Mouse (Mus musculus) kidney, adult 8-10 months (tissue): ENCODE results near the gene 4930519G04Rik.
"Not testable (repeated sequence)": the region's sequence is repeated elsewhere in the genome, so short reads cannot be mapped to it uniquely, and the experiment has no call there.

Source experiments
- DNase-seq, 2 experiments: peaks; one replicate each; pipeline ENCODE4 v3.0.0; 2022

Gene 4930519G04Rik

DNA sequence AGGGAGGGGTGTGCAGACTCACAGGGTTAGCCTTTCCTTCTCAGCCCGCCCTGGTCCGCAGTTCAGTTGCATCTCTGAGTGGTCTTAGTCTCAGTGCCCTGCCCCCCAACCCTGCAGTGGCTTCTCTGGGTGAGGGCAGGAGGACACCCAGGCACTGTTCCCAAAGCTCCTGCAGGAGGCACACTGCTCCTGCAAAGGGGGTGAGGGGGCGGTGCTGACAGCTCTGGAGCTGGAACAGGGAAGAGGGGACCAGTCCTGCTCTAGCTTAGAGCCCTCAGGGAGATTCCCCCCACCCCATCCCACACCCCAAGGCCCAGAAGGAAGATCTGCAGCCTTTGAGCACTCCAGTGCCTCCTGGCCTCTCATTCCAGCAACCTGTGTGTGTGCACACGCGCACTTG lies 10.8 kb upstream of the 4930519G04Rik start:
- DNase-seq: no peak

GRCm38 (mm10) chr5:114844371-114844770 lies 9.1 kb upstream of the 4930519G04Rik start:
- not testable (repeated sequence) for DNase-seq

- no peak for DNase-seq
These were observed 1.8 kb upstream of the 4930519G04Rik start for GRCm38 (mm10) chr5:114851565-114852236.

DNA sequence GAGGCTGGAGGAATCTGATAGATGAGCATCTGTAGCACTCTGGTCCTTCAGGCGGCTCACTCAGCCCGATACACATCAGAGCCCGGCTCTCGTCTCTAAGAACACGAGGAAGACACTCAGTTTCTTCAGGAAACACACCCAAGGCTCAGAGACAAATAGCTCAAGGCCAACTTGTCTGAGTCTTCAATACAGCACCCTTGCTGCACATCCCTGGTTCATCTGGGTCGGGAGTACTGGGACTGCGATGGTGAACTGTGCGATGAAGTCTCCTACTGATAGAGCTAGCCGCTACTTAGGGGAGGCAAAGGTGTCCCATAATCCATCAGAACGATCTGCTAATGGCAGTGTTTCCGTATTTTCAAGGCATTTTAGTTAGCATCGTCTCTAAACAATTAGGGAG lies 5.1 kb downstream of the 4930519G04Rik start, which contains the start of gene Gm9936:
Gm9936 (minus strand) TSS at position 101 of the 400 bp plus-strand sequence.
- no peak for DNase-seq

DNA sequence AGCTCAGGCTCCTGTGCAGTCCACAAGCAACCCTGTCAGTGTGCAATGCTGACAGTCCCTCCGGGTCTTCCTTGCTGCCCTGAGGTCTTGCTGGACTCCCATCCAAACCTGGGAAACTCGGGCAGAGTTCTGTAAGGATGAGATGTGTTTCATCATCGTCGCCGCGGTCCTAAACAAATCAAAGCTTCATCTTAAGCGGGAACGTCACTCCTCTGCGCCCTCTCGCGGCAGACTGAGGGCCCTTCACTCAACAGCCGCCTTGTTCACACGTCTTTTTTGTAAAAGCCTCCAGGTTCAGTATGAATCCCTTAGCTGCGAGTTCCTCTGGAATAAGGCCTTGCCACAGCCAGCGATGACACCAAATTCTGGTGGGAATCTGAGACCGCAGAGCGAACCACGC lies 5.8 kb downstream of the 4930519G04Rik start:
- DNase-seq: peak; percentile 24 to 68

DNA sequence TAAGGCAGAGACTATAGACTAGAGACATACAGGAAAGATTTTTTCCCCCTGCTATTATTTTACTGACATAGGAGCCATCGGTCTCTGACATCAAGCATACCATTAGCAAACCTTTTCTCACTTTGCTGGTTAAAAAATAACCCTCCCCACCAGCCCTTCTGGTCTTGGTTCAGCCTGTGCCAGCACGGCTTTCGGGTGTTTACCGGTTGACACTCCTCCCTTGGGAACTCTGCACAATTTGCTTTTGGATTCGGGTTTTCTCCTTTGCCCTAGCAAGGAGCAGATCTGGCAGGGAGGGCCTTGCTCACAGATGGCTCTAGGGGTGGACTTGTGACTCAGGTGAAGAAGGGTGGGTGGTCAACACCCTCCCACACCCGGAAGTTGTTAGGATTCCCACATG lies 8.3 kb downstream of the 4930519G04Rik start:
- peak; percentile 37 to 49 for DNase-seq

DNA sequence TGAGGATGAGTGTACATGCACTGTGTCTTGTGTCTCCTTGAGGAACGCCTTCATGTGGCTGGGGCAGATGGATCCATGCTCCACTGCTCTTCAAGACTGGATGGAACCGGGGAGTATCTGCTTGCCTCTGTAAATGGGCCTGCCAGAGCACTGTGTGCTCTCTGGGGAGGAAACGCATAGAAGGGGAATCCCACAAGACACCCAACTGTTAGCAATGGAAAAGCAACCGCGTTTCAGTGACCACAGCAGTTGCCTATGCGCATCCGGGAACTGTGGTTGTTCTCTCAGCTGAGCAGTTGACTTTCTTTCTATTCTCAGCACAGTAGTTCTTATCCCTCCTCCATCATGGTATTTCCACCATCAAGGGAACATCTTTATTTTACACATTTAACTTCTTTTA lies 11.3 kb downstream of the 4930519G04Rik start:
- DNase-seq: no peak

- DNase-seq: no peak
These were observed 11.8 kb downstream of the 4930519G04Rik start for GRCm38 (mm10) chr5:114865279-114865678.

DNA sequence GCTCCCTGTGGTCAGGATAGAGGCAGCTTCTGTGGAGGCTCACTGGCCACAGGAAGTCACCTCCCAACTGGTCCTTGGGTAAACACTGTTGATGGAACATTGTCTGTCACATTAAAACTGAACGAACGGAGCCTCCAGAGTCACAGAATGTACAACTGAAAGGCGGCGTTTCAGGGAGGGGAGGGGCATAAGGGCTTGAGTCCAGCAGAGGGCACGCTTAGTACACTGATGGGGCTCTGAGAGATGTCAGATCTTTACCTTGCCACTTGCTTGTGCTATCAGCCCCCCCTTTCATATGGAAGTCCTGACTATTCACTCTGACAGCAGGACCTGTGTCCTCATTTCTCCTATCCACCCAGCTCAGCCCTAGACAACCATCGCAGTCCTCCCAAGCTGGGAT lies 22.4 kb downstream of the 4930519G04Rik start:
- peak; percentile 14 to 28 for DNase-seq

DNA sequence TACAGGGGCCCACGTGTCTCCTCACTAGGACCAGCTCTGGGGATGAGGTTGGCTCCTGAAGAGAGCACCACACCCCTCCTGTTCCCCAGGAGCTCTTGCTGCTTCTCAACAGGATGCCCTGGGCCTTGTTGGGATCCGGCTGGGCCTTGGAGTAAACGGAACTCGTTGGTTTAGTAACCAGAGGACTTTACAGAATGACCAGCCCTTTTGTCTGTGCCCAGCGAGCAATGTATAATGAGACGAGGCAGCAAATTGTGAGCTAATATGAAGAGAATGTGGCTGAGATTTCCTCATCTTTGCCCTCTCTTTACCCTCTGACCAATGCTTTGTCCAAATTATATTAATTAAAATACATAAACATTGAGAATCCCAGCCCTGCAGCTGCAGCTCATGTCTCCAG lies 22.9 kb downstream of the 4930519G04Rik start:
- no peak for DNase-seq

DNA sequence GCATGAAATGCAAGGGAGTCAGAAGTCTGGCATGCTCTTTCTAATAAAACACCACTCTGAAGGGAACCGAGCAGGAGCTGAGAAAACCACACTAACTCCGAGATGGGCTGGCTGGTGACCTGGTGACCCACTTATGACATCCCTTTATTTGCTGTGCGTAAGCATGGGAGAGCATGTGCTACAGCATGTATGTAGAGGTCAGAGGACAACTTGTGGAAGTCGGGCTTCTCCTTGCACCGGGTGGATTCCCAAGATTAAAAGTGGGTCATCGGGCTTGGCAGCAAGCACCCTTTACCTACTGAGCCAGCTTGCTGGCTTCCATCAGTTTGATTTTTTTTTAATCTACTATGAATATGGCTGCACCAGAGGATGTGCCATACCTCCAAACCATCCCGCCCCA lies 24.0 kb downstream of the 4930519G04Rik start:
- DNase-seq: no peak

- no peak for DNase-seq
These were observed 25.9 kb downstream of the 4930519G04Rik start for GRCm38 (mm10) chr5:114879399-114879798.

GRCm38 (mm10) chr5:114882319-114882718 lies 28.9 kb downstream of the 4930519G04Rik start:
- DNase-seq: not testable (repeated sequence)

DNA sequence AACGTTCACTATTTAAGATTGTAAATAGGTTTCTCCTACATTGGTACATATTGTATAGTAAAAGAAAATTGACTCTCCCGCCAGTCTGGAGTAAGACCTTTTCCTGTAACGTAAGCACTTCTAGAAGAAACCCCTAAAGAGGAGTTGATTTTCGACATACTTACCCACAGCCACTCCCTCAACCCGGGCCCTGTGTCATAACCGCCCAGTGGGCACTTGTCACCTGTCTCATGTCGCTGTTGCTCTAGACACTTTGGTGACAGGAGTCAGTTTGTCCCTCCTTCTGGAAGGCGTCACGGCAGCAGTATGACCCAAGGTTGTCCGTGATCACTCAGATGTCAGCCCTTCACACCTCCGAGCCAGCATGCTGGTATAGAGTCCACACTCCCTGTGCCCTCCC lies 29.6 kb downstream of the 4930519G04Rik start:
- DNase-seq: no peak

DNA sequence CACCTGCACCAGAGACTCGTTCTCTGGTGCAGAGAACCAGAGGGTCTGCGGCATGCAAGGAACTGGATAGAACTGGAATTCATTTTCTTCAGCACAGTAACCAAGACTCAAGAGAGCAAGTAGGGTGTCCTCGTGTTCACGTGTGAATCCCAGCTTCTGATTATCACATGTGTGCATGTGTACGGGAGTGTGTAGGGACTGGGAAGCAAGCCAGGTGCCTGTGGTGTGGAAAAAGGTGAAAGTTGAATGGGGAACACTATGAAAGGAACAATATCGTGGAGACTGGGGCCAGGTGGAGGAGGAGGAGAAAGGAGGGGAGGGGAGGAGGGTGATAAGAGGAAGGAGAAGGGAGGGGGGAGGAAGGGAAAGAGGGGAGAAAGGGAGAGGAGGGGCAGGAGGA lies 33.3 kb downstream of the 4930519G04Rik start:
- DNase-seq: no peak

GRCm38 (mm10) chr5:114888995-114889394 lies 35.5 kb downstream of the 4930519G04Rik start:
- no peak for DNase-seq

- DNase-seq: no peak
These were observed 42.1 kb downstream of the 4930519G04Rik start for GRCm38 (mm10) chr5:114895542-114895941.

- DNase-seq: peak in 1 of 2 experiments; percentile 6
These were observed 43.4 kb downstream of the 4930519G04Rik start, which contains the start of gene Oasl2 for GRCm38 (mm10) chr5:114896688-114897373. Gene Oasl2, plus strand, starts transcription at chr5:114896936.

- DNase-seq: peak; percentile 41 to 47
These were observed 43.9 kb downstream of the 4930519G04Rik start for GRCm38 (mm10) chr5:114897374-114897793.

DNA sequence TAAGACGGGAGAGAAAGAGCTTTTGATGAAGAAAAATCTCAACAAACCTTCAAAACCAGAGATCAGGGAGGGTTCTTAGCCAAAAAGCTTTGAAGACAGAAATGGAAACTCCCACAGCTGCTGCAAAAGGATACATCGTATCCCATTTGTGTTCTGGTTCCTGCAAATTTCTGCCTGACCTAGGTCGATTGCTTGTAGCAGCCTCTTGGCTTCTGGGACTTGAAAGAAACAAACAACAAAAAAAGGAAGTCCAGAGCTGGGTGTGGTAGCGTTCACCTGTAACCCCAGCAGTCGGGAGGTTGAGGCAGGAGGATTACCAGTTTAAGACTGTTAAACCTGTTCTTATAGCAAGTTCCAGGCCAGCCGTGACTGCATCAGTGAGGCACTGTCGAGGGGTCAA lies 45.4 kb downstream of the 4930519G04Rik start:
- DNase-seq: no peak

DNA sequence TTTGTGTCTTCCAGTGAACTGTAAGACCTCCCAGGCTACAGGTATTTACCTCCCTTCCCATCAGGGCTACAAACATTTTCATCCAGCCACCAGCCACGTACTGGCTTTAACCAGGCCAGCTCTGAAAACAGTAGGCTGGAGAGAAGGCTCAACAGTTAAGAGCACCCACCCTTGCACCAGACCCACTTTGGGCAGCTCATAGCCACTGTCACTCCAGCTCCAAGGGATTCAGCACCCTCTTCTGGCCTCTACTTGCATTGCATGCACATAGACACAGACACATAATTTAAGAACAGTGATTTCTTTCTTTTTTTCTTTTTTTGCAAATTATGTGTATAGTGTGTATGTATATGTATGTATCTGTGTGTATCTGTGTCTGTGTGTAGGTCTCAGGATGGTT lies 48.9 kb downstream of the 4930519G04Rik start:
- peak in 1 of 2 experiments; percentile 72 for DNase-seq

DNA sequence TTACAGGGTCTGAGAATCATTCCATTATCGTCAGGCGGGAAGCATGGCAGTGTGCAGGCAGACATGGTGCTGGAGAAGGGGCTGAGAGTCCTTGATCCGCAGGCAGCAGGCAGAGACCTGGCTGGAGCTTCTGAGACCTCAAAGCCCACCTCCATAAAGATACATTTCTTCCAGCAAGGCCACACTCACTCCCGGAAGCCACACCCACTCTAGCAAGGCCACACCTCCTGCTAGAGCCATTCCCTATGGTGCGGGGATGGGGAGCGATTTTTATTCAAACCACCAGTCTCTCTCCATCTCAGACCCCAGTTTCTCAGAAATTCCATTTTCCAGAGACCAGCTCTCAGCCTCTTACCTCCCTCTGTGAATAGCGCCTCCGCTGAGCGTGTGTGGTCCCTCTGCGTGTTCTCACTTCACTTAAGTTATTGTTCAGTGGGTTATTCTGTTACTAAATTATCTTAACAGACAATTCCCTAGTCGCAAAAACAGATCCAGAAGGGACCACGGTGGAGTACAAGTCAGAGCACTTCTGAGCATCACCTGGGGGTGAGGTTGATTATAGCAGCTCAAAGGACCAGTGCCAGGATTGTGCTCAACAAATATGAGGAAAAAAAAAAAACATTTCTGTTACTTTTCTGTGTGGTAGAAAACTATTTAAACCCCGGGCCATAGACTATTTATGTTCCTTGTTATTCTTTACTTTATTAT lies 55.3 kb downstream of the 4930519G04Rik start:
- no peak for DNase-seq

DNA sequence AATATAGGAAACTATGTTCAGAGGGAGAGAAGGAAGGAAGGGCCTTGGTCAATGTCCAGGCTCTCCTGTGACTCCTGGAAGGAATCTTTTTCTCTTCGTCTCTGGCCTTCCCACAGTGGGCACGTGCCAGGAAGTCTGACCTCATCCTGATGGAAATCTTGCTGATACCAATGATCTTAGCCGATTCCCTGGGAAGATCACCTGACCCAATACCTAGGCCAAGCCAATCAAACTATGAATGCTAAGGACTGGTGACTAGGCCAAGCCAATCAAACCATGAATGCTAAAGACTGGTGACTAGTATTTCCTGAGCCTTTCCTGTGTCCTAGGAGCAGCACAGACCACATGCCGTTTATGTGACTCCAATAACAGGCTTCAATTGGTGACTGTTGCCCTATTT lies 60.2 kb downstream of the 4930519G04Rik start:
- peak; percentile 35 to 41 for DNase-seq

DNA sequence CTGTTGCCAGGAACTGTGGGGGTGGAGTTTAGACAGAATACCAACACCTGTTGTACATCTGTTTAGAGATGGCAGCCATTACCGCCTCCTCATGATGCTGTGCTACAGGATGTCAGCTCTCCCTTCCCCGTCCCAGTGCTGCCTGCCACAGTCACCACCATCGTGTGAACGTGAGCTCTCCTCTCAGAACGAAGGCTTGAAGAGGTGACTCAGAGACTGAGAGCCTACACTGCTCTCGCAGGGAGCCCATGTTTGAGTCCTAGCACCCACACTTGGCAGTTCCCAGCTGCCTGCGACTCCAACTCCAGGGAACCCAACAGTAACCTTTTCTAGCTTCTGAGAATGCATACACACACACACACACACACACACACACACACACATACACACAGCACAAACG lies 61.4 kb downstream of the 4930519G04Rik start:
- DNase-seq: no peak
